Comparison of ENCODE assay signal across 27 mouse cellular contexts in genomic region chr7:92485881-92486710, GRCm38 (mm10).
A peak's percentile ranks its signal among the peaks of the same experiment; 100 is the strongest.
DNase-seq lines count a peak whose midpoint lies in the region; ATAC-seq and TF ChIP-seq lines count a peak whose summit lies in the region.
"Had no signal": no experiment of that assay in that cellular context is flagged by ENCODE, and none has a peak within 500 bp of the region (broad histone marks: within the 10 kb centered on the region; RNA-seq: fewer than 3 reads in every experiment).

No protein-coding gene starts in this region.

- no peaks in the 10 kb centered on the region for H3K27me3 ChIP-seq in hindbrain, postnatal 0 days (ENCODE audit: insufficient read depth, low read length)
- H3K27me3 ChIP-seq in hindbrain, embryonic 10.5 days (ENCODE audit: insufficient read depth, poor library complexity, severe bottlenecking): no peaks in the 10 kb centered on the region
- no peaks in the 10 kb centered on the region for H3K27me3 ChIP-seq in stomach, embryonic 14.5 days (ENCODE audit: control insufficient read depth, insufficient read depth, low read length)
- H3K27me3 ChIP-seq in stomach, postnatal 0 days (ENCODE audit: control insufficient read depth, insufficient read depth, low read length): no peaks in the 10 kb centered on the region
- H3K27me3 ChIP-seq in embryonic facial prominence, embryonic 13.5 days: no peaks in the 10 kb centered on the region
- no peaks in the 10 kb centered on the region for H3K27me3 ChIP-seq in neural tube, embryonic 15.5 days (replicated peaks)
- H3K27me3 ChIP-seq: forebrain, embryonic 13.5 days; neural tube, embryonic 12.5 days; stomach, embryonic 15.5 days had no signal

- H3K4me1 ChIP-seq in hindbrain, postnatal 0 days (ENCODE audit: insufficient read depth, low read length): no peaks in the 10 kb centered on the region
- no peaks in the 10 kb centered on the region for H3K4me1 ChIP-seq in hindbrain, embryonic 10.5 days (replicated peaks)
- no peaks in the 10 kb centered on the region for H3K4me1 ChIP-seq in stomach, embryonic 14.5 days (ENCODE audit: control insufficient read depth, insufficient read depth, low read length)
- H3K4me1 ChIP-seq in stomach, postnatal 0 days (replicated peaks; ENCODE audit: control insufficient read depth, insufficient read depth): no peaks in the 10 kb centered on the region
- no peaks in the 10 kb centered on the region; the same call in 1 of the 2 replicates for H3K4me1 ChIP-seq in embryonic facial prominence, embryonic 13.5 days
- no peaks in the 10 kb centered on the region for H3K4me1 ChIP-seq in neural tube, embryonic 15.5 days
- H3K4me1 ChIP-seq: forebrain, embryonic 13.5 days; neural tube, embryonic 12.5 days; stomach, embryonic 15.5 days had no signal

- no peaks in the 10 kb centered on the region for H3K36me3 ChIP-seq in hindbrain, postnatal 0 days (ENCODE audit: insufficient read depth, low read length)
- no peaks in the 10 kb centered on the region for H3K36me3 ChIP-seq in hindbrain, embryonic 10.5 days
- no peaks in the 10 kb centered on the region for H3K36me3 ChIP-seq in stomach, embryonic 14.5 days (ENCODE audit: control insufficient read depth, insufficient read depth, low read length)
- no peaks in the 10 kb centered on the region for H3K36me3 ChIP-seq in stomach, postnatal 0 days (ENCODE audit: control insufficient read depth, insufficient read depth, low read length)
- no peaks in the 10 kb centered on the region for H3K36me3 ChIP-seq in embryonic facial prominence, embryonic 13.5 days
- no peaks in the 10 kb centered on the region for H3K36me3 ChIP-seq in neural tube, embryonic 15.5 days
- H3K36me3 ChIP-seq: limb, embryonic 10.5 days; neural tube, embryonic 12.5 days; stomach, embryonic 15.5 days had no signal

- H3K4me2 ChIP-seq in hindbrain, postnatal 0 days (ENCODE audit: low read depth, low read length): no peak overlapping the region
- no peak overlapping the region for H3K4me2 ChIP-seq in stomach, embryonic 14.5 days (replicated peaks; ENCODE audit: low read depth, low read length)
- no peak overlapping the region for H3K4me2 ChIP-seq in stomach, postnatal 0 days (replicated peaks; ENCODE audit: low read depth)
- no peak overlapping the region for H3K4me2 ChIP-seq in embryonic facial prominence, embryonic 13.5 days
- H3K4me2 ChIP-seq in neural tube, embryonic 15.5 days: no peak overlapping the region
- H3K4me2 ChIP-seq: forebrain, embryonic 13.5 days; heart, embryonic 11.5 days; neural tube, embryonic 12.5 days; stomach, embryonic 15.5 days had no signal

- H3K9me3 ChIP-seq in hindbrain, postnatal 0 days (ENCODE audit: low read length): no peaks in the 10 kb centered on the region
- no peaks in the 10 kb centered on the region for H3K9me3 ChIP-seq in hindbrain, embryonic 10.5 days
- H3K9me3 ChIP-seq in stomach, embryonic 14.5 days (ENCODE audit: control insufficient read depth, low read depth, low read length): no peaks in the 10 kb centered on the region
- no peaks in the 10 kb centered on the region for H3K9me3 ChIP-seq in stomach, postnatal 0 days (ENCODE audit: control insufficient read depth, low read length)
- no peaks in the 10 kb centered on the region for H3K9me3 ChIP-seq in embryonic facial prominence, embryonic 13.5 days
- no peaks in the 10 kb centered on the region for H3K9me3 ChIP-seq in neural tube, embryonic 15.5 days (replicated peaks)
- H3K9me3 ChIP-seq: forebrain, embryonic 13.5 days; limb, embryonic 10.5 days; neural tube, embryonic 12.5 days; stomach, embryonic 15.5 days had no signal

- no peak for TF ChIP-seq EP300 in stomach, postnatal 0 days (optimal IDR thresholded peaks at IDR 0.05)

- no peak overlapping the region for H3K27ac ChIP-seq in hindbrain, postnatal 0 days
- no peak overlapping the region for H3K27ac ChIP-seq in hindbrain, embryonic 10.5 days
- no peak overlapping the region for H3K27ac ChIP-seq in stomach, embryonic 14.5 days (ENCODE audit: low read length)
- H3K27ac ChIP-seq in stomach, postnatal 0 days (replicated peaks): no peak overlapping the region
- peak overlapping the region; percentile 68 for H3K27ac ChIP-seq in embryonic facial prominence, embryonic 13.5 days
- no peak overlapping the region for H3K27ac ChIP-seq in neural tube, embryonic 15.5 days (replicated peaks)
- H3K27ac ChIP-seq: forebrain, embryonic 13.5 days; layer of hippocampus, adult 2 months; limb, embryonic 10.5 days; macrophage; neural tube, embryonic 12.5 days; stomach, embryonic 15.5 days had no signal

- H3K9ac ChIP-seq in hindbrain, postnatal 0 days (replicated peaks; ENCODE audit: low read length): no peak overlapping the region
- no peak overlapping the region for H3K9ac ChIP-seq in stomach, embryonic 14.5 days (replicated peaks; ENCODE audit: low read depth, low read length)
- no peak overlapping the region for H3K9ac ChIP-seq in stomach, postnatal 0 days (ENCODE audit: low read length)
- H3K9ac ChIP-seq in embryonic facial prominence, embryonic 13.5 days: no peak overlapping the region
- H3K9ac ChIP-seq in neural tube, embryonic 15.5 days (replicated peaks): no peak overlapping the region
- H3K9ac ChIP-seq: forebrain, embryonic 13.5 days; neural tube, embryonic 12.5 days; stomach, embryonic 15.5 days had no signal

- intact Hi-C loops in heart, postnatal 36 days (cut with DNase I): no loop called here

- no peak for ATAC-seq in hindbrain, postnatal 0 days
- peak; percentile 42; the same call in 1 of the 2 replicates for ATAC-seq in stomach, embryonic 14.5 days (ENCODE audit: insufficient number of reproducible peaks, insufficient read depth, low FRiP score, low read depth)
- ATAC-seq in stomach, postnatal 0 days (ENCODE audit: low FRiP score, low TSS enrichment): no peak
- ATAC-seq in embryonic facial prominence, embryonic 13.5 days (ENCODE audit: insufficient number of reproducible peaks, insufficient read depth, low FRiP score, low TSS enrichment, low read depth): peak; percentile 82
- no peak for ATAC-seq in neural tube, embryonic 15.5 days (ENCODE audit: low FRiP score)
- ATAC-seq: forebrain, embryonic 13.5 days; lung, postnatal 0 days had no signal

- 46% methylated on average over 3 of the region's 3 CpGs for WGBS in hindbrain, postnatal 0 days
- WGBS in hindbrain, embryonic 10.5 days: 65% methylated on average over 3 of the region's 3 CpGs
- WGBS in stomach, embryonic 14.5 days: 26% methylated on average over 3 of the region's 3 CpGs
- 32% methylated on average over 3 of the region's 3 CpGs for WGBS in stomach, postnatal 0 days
- WGBS in embryonic facial prominence, embryonic 13.5 days: 5% methylated on average over 3 of the region's 3 CpGs
- 51% methylated on average over 3 of the region's 3 CpGs for WGBS in neural tube, embryonic 15.5 days

- peak; percentile 10 for DNase-seq in hindbrain, postnatal 0 days (ENCODE audit: low spot score)
- DNase-seq in hindbrain, embryonic 10.5 days (ENCODE audit: low spot score): no peak
- DNase-seq in stomach, postnatal 0 days (ENCODE audit: low spot score): no peak
- DNase-seq in heart, postnatal 36 days: no peak
- no peak for DNase-seq in right cerebral cortex, adult 2 months (ENCODE audit: low spot score in 2 of 2)
- DNase-seq: adrenal gland, postnatal 14 days; cerebellum, adult 11 months; cerebellum, adult 9-11 months; gastrocnemius, postnatal 10 days; kidney, adult 9 months; kidney, postnatal 25 days; liver; right cerebral cortex, postnatal 4 days; thymus, adult 18-20 months; thymus, postnatal 36 days had no signal

- no peak overlapping the region for H3K4me3 ChIP-seq in hindbrain, postnatal 0 days (ENCODE audit: low read length)
- no peak overlapping the region for H3K4me3 ChIP-seq in hindbrain, embryonic 10.5 days
- no peak overlapping the region for H3K4me3 ChIP-seq in stomach, embryonic 14.5 days (ENCODE audit: low read depth, low read length)
- no peak overlapping the region for H3K4me3 ChIP-seq in stomach, postnatal 0 days (ENCODE audit: low read depth, low read length)
- no peak overlapping the region for H3K4me3 ChIP-seq in embryonic facial prominence, embryonic 13.5 days
- H3K4me3 ChIP-seq in neural tube, embryonic 15.5 days (replicated peaks): no peak overlapping the region
- H3K4me3 ChIP-seq: erythroblast, embryonic 14.5 days; forebrain, embryonic 13.5 days; layer of hippocampus, adult 2 months; limb, embryonic 10.5 days; neural tube, embryonic 12.5 days; stomach, embryonic 15.5 days had no signal

- no peak for TF ChIP-seq CTCF in hindbrain, postnatal 0 days (IDR thresholded peaks at IDR 0.05; ENCODE audit: low read depth)
- no peak for TF ChIP-seq CTCF in stomach, postnatal 0 days (IDR thresholded peaks at IDR 0.05; ENCODE audit: low read depth)

Comparison
In these comparisons a context has a peak if more than half of its experiments do, and no peak if none do; other contexts are left out.
1. ATAC-seq: peak in stomach, embryonic 14.5 days (single experiment) and embryonic facial prominence, embryonic 13.5 days (single experiment); none in hindbrain, postnatal 0 days (single experiment), stomach, postnatal 0 days (single experiment) and neural tube, embryonic 15.5 days (single experiment).